Mouse (Mus musculus) liver, postnatal 0 days (tissue): ENCODE results near the gene Slc23a2.

Experiments used
- CTCF ChIP-seq: sonication (generic); IDR thresholded peaks from 2 replicates; pipeline ENCODE4 v1.5.1; 2016; ENCODE audit warnings: antibody characterized with exemption, low read depth
- EP300 ChIP-seq: IDR thresholded peaks from 2 replicates; pipeline ENCODE4 v1.6.1; 2016; ENCODE audit warnings: antibody characterized with exemption, low read depth, mild to moderate bottlenecking

DNA sequence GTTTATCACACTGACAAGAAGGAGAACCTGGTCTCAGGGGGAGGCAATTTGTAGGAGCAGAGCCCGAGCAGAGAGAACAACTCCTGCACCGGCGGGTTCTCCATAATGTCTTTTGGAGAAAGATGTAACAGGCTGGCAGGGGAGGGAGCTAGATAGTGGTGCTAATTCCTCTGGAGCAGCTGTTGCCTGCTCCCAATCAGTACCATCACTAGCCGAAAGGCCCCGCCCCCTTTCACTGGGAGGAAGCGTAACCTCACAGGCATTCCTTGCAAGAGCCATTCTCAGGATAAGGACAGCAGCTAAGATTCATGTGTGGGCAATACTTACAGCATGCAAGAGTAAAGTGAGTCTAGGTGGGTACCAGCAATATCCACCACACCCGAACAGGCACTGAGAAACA lies 127.3 kb downstream of the Slc23a2 start:
- no peak for TF ChIP-seq CTCF
- no peak for TF ChIP-seq EP300
